Mouse (Mus musculus): ENCODE measurements around the gene B3gnt7.

DNA sequence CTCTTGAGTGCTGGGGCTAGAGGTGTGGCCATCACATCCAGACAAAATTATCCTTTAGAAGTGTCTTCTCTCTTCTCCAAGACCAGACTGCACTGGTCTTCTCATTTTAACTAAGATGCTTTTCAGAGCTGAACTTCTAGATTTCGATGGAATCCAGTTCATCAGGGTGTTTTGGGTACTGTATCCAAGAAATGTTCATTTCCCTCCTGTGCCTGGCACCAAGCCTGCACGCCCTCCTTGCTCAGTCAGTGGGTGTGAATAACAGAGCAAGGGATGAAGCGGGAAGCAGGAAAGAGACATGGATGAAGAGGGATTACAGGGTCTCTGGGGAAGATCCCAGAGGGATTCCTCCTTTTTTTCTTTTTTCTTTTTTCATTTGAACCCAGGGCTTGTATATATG is 12.2 kb upstream of the B3gnt7 start:
- TF ChIP-seq CTCF (IDR thresholded peaks at IDR 0.05; ENCODE audit: low read depth) (no peak), EP300 (optimal IDR thresholded peaks at IDR 0.05) (no peak)

Measured in stomach, postnatal 0 days (tissue).